Mouse (Mus musculus): ENCODE data around the gene Vmn1r157.
"Not testable (repeated sequence)": the region's sequence is repeated elsewhere in the genome, so short reads cannot be mapped to it uniquely, and the experiment has no call there.

The Vmn1r157 gene

DNA sequence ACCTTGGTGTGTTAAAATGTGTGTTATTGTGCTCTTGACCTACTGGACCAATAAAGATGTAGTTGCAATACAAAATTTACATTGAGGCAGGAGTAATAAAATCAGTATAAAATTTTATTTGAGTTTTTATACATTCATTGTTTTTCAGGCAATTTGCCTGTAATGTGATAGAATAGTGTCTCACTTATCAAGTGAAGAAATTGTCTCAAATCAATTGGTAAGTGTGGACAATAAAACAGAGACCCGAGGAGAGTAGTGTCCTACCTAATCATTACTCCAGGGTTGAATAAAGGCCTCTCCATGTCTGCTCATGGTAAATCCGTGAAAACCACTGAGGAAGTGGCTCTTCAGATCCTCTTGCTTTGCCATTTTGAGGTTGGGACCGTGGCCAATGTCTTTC is at the start of gene Vmn1r157:
Gene Vmn1r157, plus strand, starts transcription at position 301 of the 400 bp plus-strand sequence.
- DNase-seq, result not testable (repeated sequence)

DNA sequence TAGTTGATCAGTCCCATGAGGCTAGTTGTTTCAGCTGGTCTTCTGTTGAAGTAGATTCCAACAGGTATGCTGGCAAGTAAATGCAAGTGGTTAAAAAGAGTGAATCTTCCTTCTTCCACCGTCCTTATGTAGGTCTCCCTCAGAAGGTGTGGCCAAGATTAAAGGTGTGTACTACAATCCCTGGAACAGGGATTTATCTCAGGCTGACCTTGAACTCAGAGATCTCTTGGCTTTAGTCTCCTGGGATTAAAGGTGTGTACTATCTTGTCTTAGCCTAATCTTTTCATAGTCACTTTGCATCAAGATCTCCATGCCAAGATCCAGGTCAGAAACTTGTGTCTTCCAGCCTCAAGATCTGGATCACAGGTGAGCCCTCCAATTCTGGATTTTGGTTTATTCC is 41.9 kb upstream of the Vmn1r157 start, which contains the start of gene Gm4567:
Gene Gm4567, minus strand, starts transcription at position 101 of the 400 bp plus-strand sequence.
- not testable (repeated sequence) for DNase-seq

DNA sequence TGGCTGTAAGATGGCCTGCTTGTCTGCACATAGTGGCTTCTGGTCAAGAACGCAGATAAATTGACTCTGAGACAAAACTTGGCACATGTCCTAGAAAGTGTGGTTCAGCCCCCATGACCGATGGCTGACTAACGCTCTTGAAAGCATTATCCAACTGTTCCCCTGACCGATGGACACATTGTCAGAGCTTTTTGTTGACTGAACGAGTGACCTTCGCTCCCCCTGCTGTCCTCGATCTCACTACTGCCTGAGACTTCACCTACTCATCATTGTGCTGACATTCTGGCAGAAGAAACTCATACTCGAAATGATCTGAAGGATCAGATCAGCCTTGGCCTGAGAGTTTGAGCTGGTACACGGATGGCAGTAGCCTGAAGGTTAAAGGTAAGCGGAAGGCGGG is 14.5 kb downstream of the Vmn1r157 start:
- not testable (repeated sequence) for DNase-seq

DNA sequence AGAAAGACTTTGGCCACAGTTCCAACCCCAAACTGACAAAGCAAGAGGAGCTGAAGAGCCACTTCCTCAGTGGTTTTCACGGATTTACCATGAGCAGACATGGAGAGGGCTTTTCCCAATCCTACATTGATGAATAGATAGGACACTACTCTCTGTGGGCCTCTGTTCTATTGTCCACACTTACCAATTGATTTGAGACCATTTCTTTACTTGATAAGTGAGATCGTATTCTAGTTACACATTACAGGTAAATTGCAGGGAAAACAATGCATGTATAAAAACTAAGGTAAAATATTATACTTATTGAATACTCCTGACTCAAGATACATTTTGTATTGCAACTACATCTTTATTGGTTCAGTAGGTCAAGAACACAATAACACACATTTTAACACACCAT is 29.2 kb downstream of the Vmn1r157 start, which contains the start of gene Vmn1r158:
Gene Vmn1r158, minus strand, starts transcription at position 101 of the 400 bp plus-strand sequence.
- DNase-seq, result not testable (repeated sequence)

Measured in lung, postnatal 14 days (tissue).